Mouse (Mus musculus) forebrain, embryonic 13.5 days (tissue): ENCODE results near the gene Adora3. TPM values are rescaled to one million over a fixed set of nuclear protein-coding genes. Genes with fewer than 3 reads are reported as not detected.

Experiments
- ATAC-seq: fragments of 200-750 bp; cut with Nextera tagmentation; 2 replicates; pipeline ENCODE4 v1.8.0; 2017
- H3K27ac ChIP-seq: fragments of 300-500 bp; sonication (generic); 2 replicates; pipeline ENCODE4 v1.5.1; 2015; ENCODE audit warnings: inconsistent platforms, mild to moderate bottlenecking, moderate library complexity
- H3K27me3 ChIP-seq: fragments of 300-500 bp; sonication (generic); 2 replicates; pipeline ENCODE4 v1.6.1; 2015; ENCODE audit warnings: mild to moderate bottlenecking, inconsistent platforms
- H3K36me3 ChIP-seq: fragments of 300-500 bp; sonication (generic); 2 replicates; pipeline ENCODE4 v1.6.1; 2015; ENCODE audit warnings: mild to moderate bottlenecking, inconsistent platforms; ENCODE audit not compliant: poor library complexity, severe bottlenecking
- H3K4me1 ChIP-seq: fragments of 300-500 bp; sonication (generic); 2 replicates; pipeline ENCODE4 v1.6.1; 2015; ENCODE audit warnings: inconsistent platforms
- H3K4me2 ChIP-seq: fragments of 300-500 bp; sonication (generic); 2 replicates; pipeline ENCODE4 v1.6.1; 2015; ENCODE audit warnings: inconsistent platforms, mild to moderate bottlenecking, moderate library complexity
- H3K4me3 ChIP-seq: fragments of 300-500 bp; sonication (generic); 2 replicates; pipeline ENCODE4 v1.5.1; 2015; ENCODE audit warnings: mild to moderate bottlenecking, inconsistent platforms
- H3K9ac ChIP-seq: fragments of 300-500 bp; sonication (generic); 2 replicates; pipeline ENCODE4 v1.6.1; 2015; ENCODE audit warnings: mild to moderate bottlenecking, inconsistent platforms
- H3K9me3 ChIP-seq: fragments of 300-500 bp; sonication (generic); replicated peaks from 2 replicates; pipeline ENCODE4 v1.6.1; 2016; ENCODE audit warnings: inconsistent platforms
- WGBS: fragments of 180-500 bp; shearing (Covaris S2); methylation state at CpG from one replicate; pipeline ENCODE4 v1.1.7; 2015; 5-methylcytosine and 5-hydroxymethylcytosine counted together
- polyA plus RNA-seq: library from polyadenylated mRNA; unstranded; fragments of >200 nt; fragmentation: Nextera tagmentation; extraction: Ambion mirVana; gene quantifications from 2 replicates; pipeline ENCODE4 v1.2.1, GENCODE M21; 2015

The Adora3 gene
- 0.12 and 0.14 TPM in 2 replicates for polyA plus RNA-seq

- H3K27ac ChIP-seq, result no peak within 1 kb of the TSS
- no peaks in the 10 kb centered on the region for H3K36me3 ChIP-seq
- ATAC-seq, result no peak
- H3K27me3 ChIP-seq, result no peaks in the 10 kb centered on the region
- no peak within 1 kb of the TSS for H3K9ac ChIP-seq
- 90% methylated on average over 3 of the region's 3 CpGs for WGBS
- H3K4me2 ChIP-seq, result no peak within 1 kb of the TSS
- H3K4me1 ChIP-seq, result peaks cover 12% of the 10 kb centered on the region; the same call in 1 of the 2 replicates
- no peaks in the 10 kb centered on the region for H3K9me3 ChIP-seq
- H3K4me3 ChIP-seq, result no peak within 1 kb of the TSS
Measured at GRCm38 (mm10) chr3:105870558-105870957, at the start of gene Adora3, which contains the start of gene Tmigd3. Gene Adora3 (plus strand): TSS chr3:105870858. Gene Tmigd3 (plus strand): TSS chr3:105870903.

DNA sequence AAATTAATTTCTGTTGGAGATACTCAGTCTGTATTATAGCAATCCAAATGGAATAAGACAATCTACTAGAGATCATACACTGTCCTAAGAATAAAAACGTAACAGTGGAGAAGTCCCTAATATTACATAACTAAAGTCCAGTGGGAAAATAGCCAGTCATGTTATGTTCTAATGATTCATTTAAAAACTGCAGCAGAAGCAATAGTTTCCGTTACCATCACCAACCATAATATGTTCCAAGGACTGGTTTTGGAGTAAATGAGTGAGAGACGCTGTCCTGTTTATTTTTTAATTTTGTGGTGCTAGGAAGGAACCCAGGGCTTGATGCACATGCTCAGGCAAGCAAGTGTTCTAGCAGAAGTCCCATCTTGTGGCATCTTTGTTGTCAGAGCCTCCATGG, 49.2 kb upstream of the Adora3 start:
- no peaks in the 10 kb centered on the region for H3K36me3 ChIP-seq
- no peaks in the 10 kb centered on the region for H3K27me3 ChIP-seq
- no peak overlapping the region for H3K4me3 ChIP-seq
- no peaks in the 10 kb centered on the region for H3K9me3 ChIP-seq
- no peak for ATAC-seq
- no peak overlapping the region for H3K9ac ChIP-seq
- WGBS, result 92% methylated on average over 3 of the region's 3 CpGs
- H3K4me1 ChIP-seq, result no peaks in the 10 kb centered on the region
- H3K27ac ChIP-seq, result no peak overlapping the region
- no peak overlapping the region for H3K4me2 ChIP-seq

GRCm38 (mm10) chr3:105823609-105824008, 47.0 kb upstream of the Adora3 start:
- Histone ChIP-seq H3K27ac (no peak overlapping the region), H3K36me3 (no peaks in the 10 kb centered on the region), H3K9ac (no peak overlapping the region), H3K4me3 (no peak overlapping the region), H3K9me3 (no peaks in the 10 kb centered on the region), H3K27me3 (no peaks in the 10 kb centered on the region), H3K4me2 (no peak overlapping the region), H3K4me1 (no peaks in the 10 kb centered on the region)
- no peak for ATAC-seq

GRCm38 (mm10) chr3:105824103-105824502, 46.6 kb upstream of the Adora3 start:
- no peaks in the 10 kb centered on the region for H3K9me3 ChIP-seq
- no peaks in the 10 kb centered on the region for H3K27me3 ChIP-seq
- no peak for ATAC-seq
- WGBS, result 56% methylated on average over 5 of the region's 5 CpGs
- no peak overlapping the region for H3K9ac ChIP-seq
- no peaks in the 10 kb centered on the region for H3K4me1 ChIP-seq
- no peaks in the 10 kb centered on the region for H3K36me3 ChIP-seq
- no peak overlapping the region for H3K27ac ChIP-seq
- H3K4me2 ChIP-seq, result no peak overlapping the region
- no peak overlapping the region for H3K4me3 ChIP-seq

DNA sequence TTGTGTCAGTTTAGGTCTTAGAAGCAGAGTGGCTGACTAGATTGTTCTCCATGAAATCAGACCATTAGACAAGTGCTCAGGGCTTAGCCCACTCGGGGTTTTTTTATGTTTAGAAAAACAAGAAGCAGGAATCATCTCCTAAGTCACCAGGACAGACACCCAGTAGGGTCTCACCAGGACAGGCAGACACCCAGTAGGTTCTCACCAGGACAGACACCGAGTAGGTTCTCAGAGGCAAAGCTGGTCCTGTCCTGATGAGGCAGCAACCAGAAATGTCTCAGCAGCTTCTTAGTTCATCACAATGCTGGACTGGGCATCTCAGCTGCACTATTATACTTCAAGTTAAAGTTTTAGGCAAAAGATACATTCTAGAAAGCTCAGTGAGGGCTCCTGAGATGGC, 46.0 kb upstream of the Adora3 start:
- Histone ChIP-seq H3K27ac (no peak overlapping the region), H3K4me1 (no peaks in the 10 kb centered on the region), H3K36me3 (no peaks in the 10 kb centered on the region), H3K27me3 (no peaks in the 10 kb centered on the region), H3K9ac (no peak overlapping the region), H3K9me3 (no peaks in the 10 kb centered on the region), H3K4me2 (no peak overlapping the region), H3K4me3 (no peak overlapping the region)
- WGBS, result 49% methylated on average over 2 of the region's 2 CpGs
- no peak for ATAC-seq

GRCm38 (mm10) chr3:105825501-105826161, 45.0 kb upstream of the Adora3 start:
- Histone ChIP-seq H3K36me3 (no peaks in the 10 kb centered on the region), H3K27me3 (no peaks in the 10 kb centered on the region), H3K4me1 (no peaks in the 10 kb centered on the region), H3K27ac (no peak overlapping the region), H3K9ac (no peak overlapping the region), H3K4me2 (no peak overlapping the region), H3K4me3 (no peak overlapping the region), H3K9me3 (no peaks in the 10 kb centered on the region)
- 76% methylated on average over 7 of the region's 7 CpGs for WGBS
- no peak for ATAC-seq

- Histone ChIP-seq H3K9ac (no peak overlapping the region), H3K4me3 (no peak overlapping the region), H3K27ac (no peak overlapping the region), H3K36me3 (no peaks in the 10 kb centered on the region), H3K4me2 (no peak overlapping the region), H3K27me3 (no peaks in the 10 kb centered on the region), H3K9me3 (no peaks in the 10 kb centered on the region), H3K4me1 (no peaks in the 10 kb centered on the region)
- 93% methylated on average over 3 of the region's 3 CpGs for WGBS
- ATAC-seq, result no peak
Measured at GRCm38 (mm10) chr3:105831584-105831983, 39.1 kb upstream of the Adora3 start.

GRCm38 (mm10) chr3:105835875-105836274, 34.8 kb upstream of the Adora3 start:
- Histone ChIP-seq H3K27ac (no peak overlapping the region), H3K27me3 (no peaks in the 10 kb centered on the region), H3K36me3 (no peaks in the 10 kb centered on the region), H3K4me2 (no peak overlapping the region), H3K9ac (no peak overlapping the region), H3K4me3 (no peak overlapping the region), H3K4me1 (no peaks in the 10 kb centered on the region), H3K9me3 (no peaks in the 10 kb centered on the region)
- no peak for ATAC-seq
- WGBS, result 77% methylated on average over 3 of the region's 3 CpGs

- H3K4me3 ChIP-seq, result no peak overlapping the region
- H3K36me3 ChIP-seq, result no peaks in the 10 kb centered on the region
- H3K4me1 ChIP-seq, result no peaks in the 10 kb centered on the region
- no peak overlapping the region for H3K9ac ChIP-seq
- no peak overlapping the region for H3K4me2 ChIP-seq
- no peak for ATAC-seq
- H3K27ac ChIP-seq, result no peak overlapping the region
- no peaks in the 10 kb centered on the region for H3K27me3 ChIP-seq
- no peaks in the 10 kb centered on the region for H3K9me3 ChIP-seq
- WGBS, result 87% methylated on average over 3 of the region's 3 CpGs
Measured at GRCm38 (mm10) chr3:105836883-105837282, 33.8 kb upstream of the Adora3 start.

DNA sequence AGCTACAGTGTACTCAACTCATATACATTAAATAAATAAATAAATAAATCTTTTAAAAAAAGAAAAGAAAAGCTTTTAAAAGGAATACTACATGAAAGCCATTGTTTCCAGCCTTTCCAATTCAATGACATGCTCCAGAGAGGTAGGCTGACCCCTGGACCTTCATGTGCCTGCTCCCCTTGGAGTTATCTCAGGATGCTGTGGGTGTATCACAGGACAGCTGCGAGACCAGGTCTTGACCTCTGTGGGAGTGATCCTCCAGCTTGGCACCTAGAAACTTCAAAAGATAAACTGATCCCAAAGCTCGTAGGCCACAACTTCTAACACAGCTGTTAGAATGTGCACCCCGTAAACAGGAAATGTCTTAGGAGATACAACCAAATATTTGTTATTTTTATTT, 32.0 kb upstream of the Adora3 start:
- 86% methylated on average over 3 of the region's 3 CpGs for WGBS
- ATAC-seq, result no peak
- Histone ChIP-seq H3K36me3 (no peaks in the 10 kb centered on the region), H3K9me3 (no peaks in the 10 kb centered on the region), H3K27me3 (no peaks in the 10 kb centered on the region), H3K27ac (no peak overlapping the region), H3K4me1 (no peaks in the 10 kb centered on the region), H3K4me3 (no peak overlapping the region), H3K9ac (no peak overlapping the region), H3K4me2 (no peak overlapping the region)

DNA sequence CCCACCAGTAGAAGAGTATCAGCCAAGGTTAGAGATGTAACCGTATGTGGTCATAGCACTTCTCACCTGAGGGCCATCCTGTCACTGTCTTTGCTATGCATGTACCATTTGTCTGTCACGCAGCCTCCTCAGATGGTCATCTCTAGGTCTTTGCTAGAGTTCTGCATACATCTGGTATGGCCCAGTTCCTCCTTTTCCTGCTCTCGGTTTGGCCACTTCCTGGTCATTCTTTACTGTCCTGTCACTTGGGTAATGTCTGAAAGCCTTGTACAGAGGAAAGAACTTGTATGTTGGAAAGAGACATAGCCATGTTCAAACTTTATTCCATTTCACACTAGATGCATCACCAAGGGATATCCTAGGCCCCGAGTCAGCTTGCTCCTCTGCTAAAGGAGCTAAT, 30.8 kb upstream of the Adora3 start:
- ATAC-seq, result no peak
- no peak overlapping the region for H3K9ac ChIP-seq
- WGBS, result 94% methylated on average over 4 of the region's 4 CpGs

DNA sequence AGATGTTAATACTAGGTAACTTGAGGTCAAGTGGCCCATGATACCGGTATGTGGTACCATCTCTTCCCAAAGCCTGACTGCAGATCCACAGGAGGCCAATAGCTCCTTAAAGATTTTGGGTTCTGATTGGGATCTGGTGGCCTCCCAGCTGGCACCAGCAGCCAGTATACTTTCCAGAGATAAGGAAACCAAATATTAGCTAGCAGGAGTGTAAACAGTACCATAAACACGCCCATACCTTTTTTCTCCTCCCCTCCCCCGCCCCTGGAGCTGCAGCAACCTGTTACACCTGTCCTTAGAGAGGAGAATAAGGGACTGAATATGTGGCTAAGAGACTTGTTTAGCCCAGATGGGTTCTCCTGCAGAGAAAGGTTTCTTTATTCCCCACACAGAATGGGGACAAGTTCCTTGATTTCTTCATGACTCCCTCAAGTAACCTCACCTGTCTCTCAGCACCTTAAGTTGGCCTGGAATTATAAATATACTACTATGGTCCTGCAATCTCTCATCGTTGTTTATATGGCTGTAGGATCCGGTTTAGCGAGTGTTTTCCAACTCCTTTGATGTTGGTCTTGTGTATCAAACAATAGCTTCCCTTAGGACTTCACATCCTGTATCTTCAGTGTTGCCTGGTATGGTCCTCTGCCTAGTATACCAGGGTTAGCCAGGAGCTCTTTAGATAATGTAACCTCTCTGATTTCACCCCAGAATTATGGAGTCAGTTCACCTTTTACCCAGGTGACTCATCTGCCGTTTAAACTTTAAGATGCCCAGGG, 24.2 kb upstream of the Adora3 start:
- 78% methylated on average over 7 of the region's 7 CpGs for whole genome bisulfite sequencing
- H3K27ac ChIP-seq, result no peak overlapping the region
- H3K4me3 ChIP-seq, result no peak overlapping the region
- ATAC-seq, result no peak
- H3K9ac ChIP-seq, result no peak overlapping the region
- H3K9me3 ChIP-seq, result no peaks in the 10 kb centered on the region
- H3K4me2 ChIP-seq, result no peak overlapping the region
- no peaks in the 10 kb centered on the region for H3K36me3 ChIP-seq
- H3K27me3 ChIP-seq, result no peaks in the 10 kb centered on the region
- no peaks in the 10 kb centered on the region for H3K4me1 ChIP-seq

More for the DNA sequence above, 30.8 kb upstream of the Adora3 start:
- no peak overlapping the region for H3K27ac ChIP-seq
- H3K4me2 ChIP-seq, result no peak overlapping the region
- H3K36me3 ChIP-seq, result no peaks in the 10 kb centered on the region
- no peak overlapping the region for H3K4me3 ChIP-seq
- no peaks in the 10 kb centered on the region for H3K27me3 ChIP-seq
- no peaks in the 10 kb centered on the region for H3K4me1 ChIP-seq
- no peaks in the 10 kb centered on the region for H3K9me3 ChIP-seq
